Mouse (Mus musculus) heart, postnatal 0 days (tissue): ENCODE results near the gene Secisbp2.

Experiments used
- CTCF ChIP-seq: IDR thresholded peaks from 2 replicates; pipeline ENCODE4 v1.5.1; 2016; ENCODE audit warnings: antibody characterized with exemption, control low read depth, low read depth
- EP300 ChIP-seq: IDR thresholded peaks from 2 replicates; pipeline ENCODE4 v1.6.1; 2016; ENCODE audit warnings: antibody characterized with exemption, low read depth

GRCm38 (mm10) chr13:51631354-51631992 lies 20.0 kb upstream of the Secisbp2 start:
- TF ChIP-seq CTCF (no peak), EP300 (no peak)
